Mouse (Mus musculus) lung, adult 2 months (tissue): ENCODE measurements at regions not wholly inside any gene's neighbourhood (a gene's known extent, or its start where the extent isn't known, plus 50 kb on each side); places are given as distances from the start of the nearest gene placed in this dataset.

Experiments used
- CTCF ChIP-seq: fragments of 200-500 bp; IDR thresholded peaks from 2 replicates; pipeline ENCODE4 v1.5.1; 2011; ENCODE audit warnings: mild to moderate bottlenecking, low read length, control low read depth; ENCODE audit not compliant: insufficient read depth
- POLR2A ChIP-seq: fragments of 200-500 bp; IDR thresholded peaks from 2 replicates; pipeline ENCODE4 v1.6.1; 2011; ENCODE audit warnings: low read depth, mild to moderate bottlenecking, control low read depth, low read length, borderline replicate concordance; ENCODE audit errors: extremely low read depth

- TF ChIP-seq CTCF (no peak), POLR2A (no peak)
Measured at GRCm38 (mm10) chr13:51022401-51023250, 78.1 kb upstream of the Spin1 start.
